Mouse (Mus musculus) heart, embryonic 11.5 days (tissue): Measurements from ENCODE around the gene Krtap9-3. TPM values are rescaled to one million over a fixed set of nuclear protein-coding genes. Genes with fewer than 3 reads are reported as not detected.
"Not testable (repeated sequence)": the region's sequence is repeated elsewhere in the genome, so short reads cannot be mapped to it uniquely, and the experiment has no call there.

Experiments
- ATAC-seq: fragments of 200-750 bp; cut with Nextera tagmentation; replicated peaks from 2 replicates; pipeline ENCODE4 v1.8.0; 2017; ENCODE audit warnings: moderate library complexity; ENCODE audit not compliant: insufficient number of reproducible peaks, low FRiP score, low TSS enrichment
- H3K27ac ChIP-seq: fragments of 300-500 bp; sonication (generic); 2 replicates; pipeline ENCODE4 v1.5.1; 2014; ENCODE audit warnings: mild to moderate bottlenecking, low read depth, low read length
- H3K27me3 ChIP-seq: fragments of 300-500 bp; sonication (generic); 2 replicates; pipeline ENCODE4 v1.6.1; 2014; ENCODE audit warnings: mild to moderate bottlenecking, low read length, mixed read lengths; ENCODE audit not compliant: control insufficient read depth, insufficient read depth
- H3K36me3 ChIP-seq: fragments of 300-500 bp; sonication (generic); 2 replicates; pipeline ENCODE4 v1.6.1; 2014; ENCODE audit warnings: mild to moderate bottlenecking, low read length, moderate library complexity, mixed read lengths; ENCODE audit not compliant: control insufficient read depth, insufficient read depth
- H3K4me1 ChIP-seq: fragments of 300-500 bp; sonication (generic); 2 replicates; pipeline ENCODE4 v1.6.1; 2014; ENCODE audit warnings: low read length; ENCODE audit not compliant: control insufficient read depth, insufficient read depth
- H3K4me2 ChIP-seq: fragments of 300-500 bp; sonication (generic); 2 replicates; pipeline ENCODE4 v1.6.1; 2014; ENCODE audit warnings: mild to moderate bottlenecking, moderate library complexity
- H3K4me3 ChIP-seq: fragments of 300-500 bp; sonication (generic); 2 replicates; pipeline ENCODE4 v1.5.1; 2014; ENCODE audit warnings: low read depth, low read length
- H3K9ac ChIP-seq: fragments of 300-500 bp; sonication (generic); 2 replicates; pipeline ENCODE4 v1.6.1; 2014; ENCODE audit warnings: mild to moderate bottlenecking, low read depth, low read length, moderate library complexity
- H3K9me3 ChIP-seq: fragments of 300-500 bp; sonication (generic); replicated peaks from 2 replicates; pipeline ENCODE4 v1.6.1; 2016; ENCODE audit warnings: low read length; ENCODE audit not compliant: control insufficient read depth
- WGBS: fragments of 180-500 bp; shearing (Covaris S2); extraction: QIAGEN DNeasy Blood & Tissue Kit; methylation state at CpG from one replicate; pipeline ENCODE4 v1.1.7; 2014; ENCODE audit not compliant: insufficient replicate concordance; 5-methylcytosine and 5-hydroxymethylcytosine counted together
- polyA plus RNA-seq: library from polyadenylated mRNA; unstranded; fragments of >200 nt; fragmentation: Nextera tagmentation; extraction: Ambion mirVana; gene quantifications from 2 replicates; pipeline ENCODE4 v1.2.1, GENCODE M21; 2014

Krtap9-3 gene
- polyA plus RNA-seq, 1 experiment from 2014 or later = not detected

DNA sequence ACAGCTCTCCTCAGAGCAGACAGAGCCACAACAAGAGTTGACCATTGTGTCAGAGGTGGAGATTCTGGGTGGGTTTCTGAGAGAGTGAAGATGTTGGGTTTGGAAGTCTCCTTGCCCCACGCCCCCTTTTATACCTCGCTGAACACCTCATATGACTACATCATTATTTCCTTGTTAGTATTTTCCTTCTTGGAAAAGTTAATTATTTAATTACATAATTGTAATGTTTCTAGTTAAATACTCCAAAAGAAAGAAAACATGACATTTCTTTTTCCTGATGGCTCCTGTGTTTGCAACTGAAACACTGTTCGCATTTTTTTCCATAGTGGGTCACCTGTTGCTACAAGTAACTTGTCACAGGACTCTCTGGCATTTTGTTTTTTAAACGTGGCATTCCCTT is 30.2 kb upstream of the Krtap9-3 start, which contains the start of gene Krtap4-1:
Gene Krtap4-1 (minus strand): TSS at position 101 of the 400 bp plus-strand sequence.
- Histone ChIP-seq H3K9ac (no peak within 1 kb of the TSS), H3K9me3 (no peaks in the 10 kb centered on the region), H3K4me1 (no peaks in the 10 kb centered on the region), H3K4me2 (no peak within 1 kb of the TSS), H3K27me3 (no peaks in the 10 kb centered on the region), H3K27ac (no peak within 1 kb of the TSS), H3K4me3 (no peak within 1 kb of the TSS), H3K36me3 (no peaks in the 10 kb centered on the region)
- ATAC-seq = no peak
- 72% methylated on average over 4 of the region's 4 CpGs for WGBS

DNA sequence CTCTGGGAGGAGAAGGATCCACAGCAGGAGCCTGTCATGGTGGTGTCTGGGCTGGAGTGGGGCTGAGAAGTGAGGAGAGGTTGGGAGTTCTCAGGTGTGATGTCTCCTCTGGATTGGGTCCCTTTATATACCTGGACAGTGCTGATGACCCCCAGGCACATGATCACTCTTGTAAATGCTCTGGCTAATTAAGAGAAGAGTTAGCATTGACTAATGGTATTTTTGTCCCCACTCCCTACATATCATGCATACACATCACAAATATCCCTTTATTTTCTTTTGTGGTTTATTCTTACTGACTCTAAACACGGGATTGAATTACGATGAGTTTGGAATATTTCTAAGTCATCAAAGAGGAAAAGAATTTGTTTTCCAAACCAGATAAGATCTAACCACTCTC is 22.4 kb upstream of the Krtap9-3 start, which contains the start of gene Gm11562:
Gene Gm11562 (minus strand): TSS at position 101 of the 400 bp plus-strand sequence.
- Histone ChIP-seq H3K9me3 (no peaks in the 10 kb centered on the region), H3K27ac (no peak within 1 kb of the TSS), H3K27me3 (no peaks in the 10 kb centered on the region), H3K4me3 (no peak within 1 kb of the TSS), H3K4me1 (no peaks in the 10 kb centered on the region), H3K4me2 (no peak within 1 kb of the TSS), H3K9ac (no peak within 1 kb of the TSS), H3K36me3 (no peaks in the 10 kb centered on the region)
- no peak for ATAC-seq
- 76% methylated on average over 2 of the region's 2 CpGs for WGBS

- no peak within 1 kb of the TSS for H3K27ac ChIP-seq
- no peaks in the 10 kb centered on the region for H3K4me1 ChIP-seq
- H3K4me3 ChIP-seq = no peak within 1 kb of the TSS
- no peaks in the 10 kb centered on the region for H3K9me3 ChIP-seq
- ATAC-seq = no peak
- WGBS = 65% methylated on average over 3 of the region's 3 CpGs
- no peak within 1 kb of the TSS for H3K4me2 ChIP-seq
- H3K27me3 ChIP-seq = no peaks in the 10 kb centered on the region
- no peaks in the 10 kb centered on the region for H3K36me3 ChIP-seq
- H3K9ac ChIP-seq = no peak within 1 kb of the TSS
These were observed 17.0 kb upstream of the Krtap9-3 start, which contains the start of gene Krtap2-4 for GRCm38 (mm10) chr11:99614796-99615363. Krtap2-4 (minus strand) TSS chr11:99614846.

GRCm38 (mm10) chr11:99610089-99610488 is 12.2 kb upstream of the Krtap9-3 start, which contains the start of gene Gm11937:
Gm11937 (minus strand) TSS chr11:99610189.
- H3K9me3 ChIP-seq, H3K27me3 ChIP-seq, H3K9ac ChIP-seq, H3K4me1 ChIP-seq, H3K4me3 ChIP-seq, ATAC-seq, H3K36me3 ChIP-seq, H3K27ac ChIP-seq, H3K4me2 ChIP-seq: not testable (repeated sequence)
- 68% methylated on average over 1 of the region's 2 CpGs for WGBS

DNA sequence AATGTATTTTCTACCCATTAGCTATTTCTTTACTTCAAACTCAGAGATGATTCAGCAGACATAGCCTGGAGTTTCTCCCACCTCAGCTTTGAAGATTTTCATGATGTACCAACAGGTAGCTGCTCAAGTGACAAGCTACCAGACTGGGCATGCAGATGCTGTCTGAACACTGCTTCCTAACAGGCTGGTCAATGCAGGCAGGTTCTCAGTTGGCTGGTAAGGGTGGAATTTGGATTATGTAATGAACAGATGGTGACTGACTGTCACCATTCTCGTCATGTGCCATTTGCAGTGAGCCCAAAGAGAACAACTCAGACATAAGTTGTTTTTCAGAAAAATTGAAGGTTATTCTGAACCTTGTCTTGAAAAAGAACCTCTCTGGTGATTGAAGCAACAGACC is 11.2 kb upstream of the Krtap9-3 start:
- Histone ChIP-seq H3K4me1 (no peaks in the 10 kb centered on the region), H3K27me3 (no peaks in the 10 kb centered on the region), H3K27ac (no peak overlapping the region), H3K4me3 (no peak overlapping the region), H3K9ac (no peak overlapping the region), H3K9me3 (no peaks in the 10 kb centered on the region), H3K4me2 (no peak overlapping the region), H3K36me3 (no peaks in the 10 kb centered on the region)
- 52% methylated on average over 1 of the region's 1 CpGs for WGBS
- ATAC-seq = no peak

DNA sequence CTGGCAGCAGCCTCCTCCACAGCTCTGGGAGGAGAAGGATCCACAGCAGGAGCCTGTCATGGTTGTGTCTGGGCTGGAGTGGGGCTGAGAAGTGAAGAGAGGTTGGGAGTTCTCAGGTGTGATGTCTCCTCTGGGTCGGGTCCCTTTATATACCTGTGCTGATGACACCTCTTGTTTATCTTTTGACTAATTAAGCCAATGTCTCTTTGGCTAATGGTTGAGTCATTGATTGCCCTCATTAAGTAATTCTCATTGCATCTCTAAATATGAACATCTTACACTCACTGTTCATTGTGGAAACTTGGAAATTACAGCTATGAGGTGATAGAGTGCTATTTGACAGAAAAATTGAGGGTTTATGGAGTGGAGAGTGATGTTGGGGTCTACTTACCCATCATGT is 5.3 kb upstream of the Krtap9-3 start, which contains the start of gene Gm11938:
Gene Gm11938 (minus strand): TSS at position 101 of the 400 bp plus-strand sequence.
- H3K9me3 ChIP-seq, H3K27me3 ChIP-seq, H3K36me3 ChIP-seq, ATAC-seq, H3K27ac ChIP-seq, H3K4me3 ChIP-seq, H3K9ac ChIP-seq, H3K4me2 ChIP-seq, H3K4me1 ChIP-seq: not testable (repeated sequence)
- 70% methylated on average over 1 of the region's 1 CpGs for WGBS

- 68% methylated on average over 6 of the region's 6 CpGs for WGBS
- Histone ChIP-seq H3K4me2 (no peak within 1 kb of the TSS), H3K4me3 (no peak within 1 kb of the TSS), H3K36me3 (no peaks in the 10 kb centered on the region), H3K27me3 (no peaks in the 10 kb centered on the region), H3K9me3 (no peaks in the 10 kb centered on the region), H3K9ac (no peak within 1 kb of the TSS), H3K4me1 (no peaks in the 10 kb centered on the region), H3K27ac (no peak within 1 kb of the TSS)
- ATAC-seq = no peak
These were observed 6.9 kb downstream of the Krtap9-3 start, which contains the start of gene Krtap1-3 for GRCm38 (mm10) chr11:99590981-99591380. Krtap1-3 (minus strand) TSS chr11:99591339.

GRCm38 (mm10) chr11:99585096-99585495 is 12.8 kb downstream of the Krtap9-3 start:
- ATAC-seq = no peak

GRCm38 (mm10) chr11:99583245-99583704 is 14.6 kb downstream of the Krtap9-3 start, which contains the start of gene Krtap1-4:
Krtap1-4 (minus strand) TSS chr11:99583654.
- Histone ChIP-seq H3K4me1 (no peaks in the 10 kb centered on the region), H3K9ac (no peak within 1 kb of the TSS), H3K27ac (no peak within 1 kb of the TSS), H3K9me3 (no peaks in the 10 kb centered on the region), H3K4me2 (no peak within 1 kb of the TSS), H3K36me3 (no peaks in the 10 kb centered on the region), H3K4me3 (no peak within 1 kb of the TSS), H3K27me3 (no peaks in the 10 kb centered on the region)
- 73% methylated on average over 5 of the region's 5 CpGs for WGBS
- ATAC-seq = no peak

More at GRCm38 (mm10) chr11:99585096-99585495, 12.8 kb downstream of the Krtap9-3 start:
- Histone ChIP-seq H3K27me3 (no peaks in the 10 kb centered on the region), H3K27ac (no peak overlapping the region), H3K36me3 (no peaks in the 10 kb centered on the region), H3K4me2 (no peak overlapping the region), H3K9ac (no peak overlapping the region), H3K9me3 (no peaks in the 10 kb centered on the region), H3K4me1 (no peaks in the 10 kb centered on the region), H3K4me3 (no peak overlapping the region)
- WGBS = 86% methylated on average over 7 of the region's 7 CpGs
